Mouse (Mus musculus): Measurements from ENCODE around the gene Rtbdn.

GRCm38 (mm10) chr8:84921596-84921995 is 25.2 kb upstream of the Rtbdn start:
- no peak for TF ChIP-seq CTCF (IDR thresholded peaks at IDR 0.05; ENCODE audit: borderline replicate concordance, control insufficient read depth, extremely low read depth, insufficient read depth, low read length, poor library complexity)
- TF ChIP-seq POLR2A (IDR thresholded peaks at IDR 0.05; ENCODE audit: control insufficient read depth, extremely low read depth, insufficient read depth, low read length, poor library complexity): no peak

Measured in thymus, adult 2 months (tissue).